Mouse (Mus musculus) thymus, postnatal 14 days (tissue): Measurements from ENCODE around the gene Ccnl1.

ENCODE experiments used
- DNase-seq: peaks from one replicate; pipeline ENCODE4 v3.0.0; 2021

Ccnl1 gene

DNA sequence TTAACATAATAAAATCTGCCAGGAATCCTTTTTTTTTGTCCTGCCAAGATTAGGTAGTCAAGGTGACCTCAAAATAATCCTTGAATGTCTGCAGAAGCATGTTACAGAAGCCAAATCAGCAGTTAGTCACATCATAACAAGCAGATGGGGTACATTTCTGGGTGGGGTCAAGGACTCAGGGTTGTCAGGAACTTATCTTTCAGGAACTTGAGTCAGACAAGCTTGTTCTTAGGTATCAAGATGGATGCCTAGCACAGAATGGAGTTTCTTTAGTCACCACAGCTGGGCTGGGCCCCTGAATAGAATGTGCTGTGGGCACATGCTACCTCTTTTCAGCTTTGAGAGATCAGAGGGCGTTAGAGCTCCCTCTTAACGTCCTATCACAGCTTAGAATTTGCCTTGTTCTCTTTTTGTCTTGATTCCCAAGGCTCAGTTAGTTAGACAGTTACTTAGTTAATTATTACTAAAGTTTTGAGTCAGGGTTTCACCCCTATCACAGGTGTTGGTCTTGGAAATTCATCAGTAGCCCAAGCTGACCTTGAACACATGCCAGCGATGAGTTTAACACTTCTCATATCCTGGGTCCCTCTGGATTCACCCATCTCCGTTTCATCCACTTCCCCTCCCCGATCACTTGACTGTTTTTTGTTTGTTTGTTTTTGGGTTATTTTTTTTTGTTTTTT, 32.9 kb downstream of the Ccnl1 start:
- no peak for DNase-seq

DNA sequence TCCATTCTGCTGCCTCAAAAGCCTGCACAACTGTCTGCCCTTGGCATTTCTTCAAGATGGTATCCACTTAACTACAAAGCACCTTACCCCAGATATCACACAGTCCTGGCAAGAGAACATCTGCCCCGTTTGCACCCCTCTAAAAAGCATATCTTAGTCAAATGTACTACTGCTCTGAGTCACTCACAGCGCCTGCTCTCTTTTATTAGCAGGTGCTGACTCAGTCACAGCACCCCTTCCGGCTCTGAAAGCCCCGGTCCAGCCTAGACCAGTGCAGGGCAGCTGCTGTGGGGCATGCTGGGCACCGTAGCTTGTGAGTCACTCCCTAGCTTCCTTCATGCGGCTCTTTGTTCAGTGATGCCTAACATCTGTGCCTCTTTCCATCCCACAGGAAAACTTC, 35.6 kb downstream of the Ccnl1 start:
- no peak for DNase-seq

DNA sequence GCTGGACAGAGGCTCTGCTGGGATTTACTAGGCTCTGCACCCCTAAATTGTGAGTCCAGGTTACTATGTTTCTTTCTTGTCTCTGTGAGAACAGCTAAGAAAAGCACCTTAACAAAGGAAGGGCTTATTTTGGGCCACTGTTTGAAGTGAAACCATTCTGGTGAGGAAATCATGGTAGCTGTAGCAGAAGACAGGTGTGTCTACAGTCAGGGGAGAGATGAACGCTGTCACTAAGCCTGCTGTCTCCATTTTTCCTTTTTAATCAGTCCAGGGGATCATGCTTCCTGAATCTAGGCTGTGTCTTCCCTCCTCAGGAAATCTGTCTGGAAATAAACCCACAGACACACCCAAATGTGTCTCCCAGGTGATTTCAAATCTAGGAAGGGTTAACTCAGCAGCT, 36.4 kb downstream of the Ccnl1 start:
- DNase-seq = no peak

DNA sequence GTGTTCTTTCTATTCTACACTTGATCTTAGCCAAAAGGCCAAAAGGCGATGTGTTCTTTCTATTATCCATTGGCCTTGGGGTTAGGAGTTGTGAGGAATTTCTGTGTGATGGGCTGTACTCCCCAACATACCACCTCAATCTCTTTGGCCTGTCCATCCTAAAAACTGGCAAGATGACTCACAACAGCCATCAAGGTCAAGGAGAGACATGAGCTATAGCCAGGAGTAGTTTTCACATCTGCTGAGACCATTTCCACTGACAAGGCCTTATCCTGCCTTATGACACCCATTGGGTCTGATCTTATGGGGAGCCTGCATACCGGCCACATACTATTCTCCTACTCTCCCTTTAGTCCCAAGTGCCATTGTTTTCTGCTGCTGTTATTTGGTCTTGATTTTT, 39.0 kb downstream of the Ccnl1 start:
- no peak for DNase-seq

DNA sequence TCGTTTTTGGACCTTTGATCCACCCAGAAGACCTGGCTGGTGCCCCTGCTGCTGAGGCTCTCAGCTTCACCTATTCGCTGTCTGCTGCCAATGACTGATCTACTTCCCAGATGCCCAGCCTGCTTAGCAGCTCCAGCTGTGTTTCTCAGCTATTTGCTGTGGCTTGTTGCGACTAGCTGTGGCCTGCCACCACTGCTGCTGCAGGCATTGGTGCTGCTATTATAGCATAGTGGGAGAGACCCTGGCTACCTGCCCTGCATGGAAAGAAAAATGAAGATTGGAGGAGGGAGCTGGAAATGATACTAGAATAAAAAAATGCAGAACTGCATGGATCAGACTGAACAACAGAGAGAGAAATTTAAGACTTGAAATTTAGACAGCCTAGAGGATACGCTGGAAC, 45.1 kb downstream of the Ccnl1 start:
- no peak for DNase-seq

DNA sequence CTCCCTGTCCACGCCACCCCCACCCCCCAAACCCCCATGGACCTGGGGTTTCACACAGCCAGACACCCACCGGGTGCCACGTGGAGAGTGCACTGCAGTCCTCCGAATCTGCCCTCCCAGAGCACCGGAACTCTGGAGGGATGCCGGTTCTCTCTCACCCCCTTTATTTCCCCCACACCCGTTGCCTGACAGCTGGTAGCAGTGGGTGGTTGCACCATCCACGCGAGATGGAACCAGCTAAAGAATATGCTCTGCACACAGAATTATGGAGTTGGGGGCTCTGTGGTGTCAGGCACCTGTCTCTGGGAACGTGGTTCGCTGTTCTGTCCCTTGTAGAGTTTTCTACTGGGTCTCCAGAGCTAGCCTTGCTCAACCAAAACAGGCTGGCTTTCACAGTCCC, 45.8 kb downstream of the Ccnl1 start:
- DNase-seq = no peak

DNA sequence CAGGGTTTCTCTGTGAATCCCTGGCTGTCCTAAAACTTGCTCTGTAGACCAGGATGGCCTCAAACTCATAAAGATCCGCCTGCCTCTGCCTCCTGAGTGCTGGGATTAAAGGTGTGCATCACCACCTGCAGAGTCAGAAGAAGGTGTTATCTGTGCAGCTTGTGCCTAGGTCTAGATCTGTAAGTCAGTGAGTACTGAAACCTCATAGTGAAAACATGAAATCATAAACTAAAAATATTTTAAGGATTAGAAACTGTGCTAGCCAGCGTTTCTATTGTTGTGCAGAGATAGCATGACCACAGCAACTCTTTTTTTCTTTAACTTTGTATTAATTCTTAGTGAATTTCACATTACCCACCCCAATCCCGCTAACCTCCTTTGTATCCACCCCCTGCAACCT, 46.8 kb downstream of the Ccnl1 start:
- DNase-seq = no peak

DNA sequence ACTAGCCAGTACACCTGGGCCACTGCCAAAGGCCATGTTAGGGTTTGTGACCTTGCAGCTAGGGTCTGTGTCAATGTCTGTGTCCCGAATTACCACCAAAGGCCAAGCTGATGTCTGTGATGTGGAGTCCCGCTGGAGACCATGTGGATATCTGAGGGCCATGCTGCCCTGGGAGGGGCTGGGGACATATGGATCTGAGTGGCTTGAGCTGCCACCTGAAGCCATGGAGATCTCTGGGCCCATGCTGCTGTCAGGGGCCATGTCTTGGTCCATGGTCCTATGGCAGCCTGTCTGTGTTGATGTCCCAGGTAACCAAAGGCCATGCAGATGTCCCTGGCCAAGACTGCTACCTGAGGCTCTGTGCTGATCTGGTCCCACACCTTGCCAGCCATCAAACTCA, 48.6 kb downstream of the Ccnl1 start:
- no peak for DNase-seq

DNA sequence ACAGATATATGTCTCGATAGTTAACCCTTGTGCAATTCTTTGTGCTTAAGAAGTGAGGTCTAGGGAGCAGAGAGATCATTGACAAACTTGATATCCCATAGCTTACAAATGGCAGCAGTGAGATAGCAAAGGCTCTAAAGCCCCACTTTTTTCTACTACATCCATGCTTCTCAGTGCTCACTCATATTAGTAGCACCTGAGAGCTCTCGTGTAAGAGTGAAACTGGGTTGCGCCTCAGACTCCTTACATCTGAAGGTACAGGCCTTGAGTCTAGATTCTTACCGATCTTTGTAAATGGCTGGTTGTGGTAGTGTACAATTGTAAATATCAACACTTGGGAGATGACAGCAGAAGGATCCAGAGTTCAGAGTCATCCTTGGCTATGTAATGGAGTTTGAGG, 50.5 kb downstream of the Ccnl1 start:
- DNase-seq = no peak

DNA sequence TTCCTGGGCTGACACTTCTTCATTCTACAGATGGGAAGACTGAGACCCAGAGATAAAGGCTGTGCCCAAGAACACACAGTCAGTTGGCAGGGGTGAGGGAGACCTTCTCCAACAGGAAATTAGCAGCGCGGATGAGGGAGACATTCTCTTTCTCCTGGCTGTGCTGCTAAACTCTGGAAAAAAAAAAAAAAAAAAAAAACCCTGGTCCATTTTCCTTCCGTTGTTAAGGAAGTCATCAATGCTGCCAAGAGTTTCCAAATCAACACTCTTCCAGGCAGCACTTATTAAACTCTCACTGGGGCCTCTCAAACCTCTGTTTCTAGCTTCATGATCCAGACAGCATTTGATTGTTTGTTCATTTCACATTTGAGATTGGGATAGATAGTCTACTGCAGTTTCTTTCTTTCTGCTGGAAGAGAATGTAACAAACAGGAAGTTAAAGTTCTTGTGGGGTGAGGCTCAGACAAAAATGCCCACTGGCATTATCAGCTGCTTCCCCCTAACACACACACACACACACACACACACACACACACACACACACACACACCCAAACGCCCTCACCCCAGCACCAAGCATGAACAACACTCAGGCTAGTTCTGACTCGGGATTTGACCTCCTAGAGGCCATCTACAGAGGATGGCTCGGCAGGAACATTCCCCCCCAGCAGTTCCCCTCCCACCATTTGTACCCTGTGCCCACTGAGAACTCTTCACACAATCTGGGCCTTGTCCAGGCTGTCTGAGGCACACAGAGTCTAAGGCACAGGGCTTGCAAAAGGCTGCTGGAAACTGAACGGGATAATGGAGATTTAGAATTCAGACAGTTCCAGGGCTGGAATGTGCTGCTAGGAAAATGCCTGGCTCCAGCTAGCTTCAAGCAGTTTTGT, 52.5 kb downstream of the Ccnl1 start:
- DNase-seq = no peak

DNA sequence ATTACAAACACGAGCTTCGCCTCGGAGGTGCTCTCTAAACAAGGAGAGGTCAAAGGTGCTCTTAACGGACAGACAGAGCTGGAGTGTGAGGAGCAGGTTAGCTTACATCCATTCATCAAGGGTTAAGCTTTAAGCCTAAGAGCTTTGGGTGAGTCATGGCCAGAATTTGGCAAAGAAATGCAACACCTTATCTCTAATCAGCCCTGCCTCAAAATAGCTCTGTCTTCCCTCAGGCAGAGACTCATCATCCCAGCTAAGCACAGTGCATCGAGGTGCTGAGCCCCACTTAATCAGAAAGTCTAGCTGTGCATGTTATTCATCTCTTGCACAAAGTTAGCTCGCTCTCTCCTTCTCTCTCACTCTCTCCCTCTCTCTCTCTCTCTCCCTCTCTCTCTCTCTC, 53.3 kb downstream of the Ccnl1 start:
- no peak for DNase-seq

DNA sequence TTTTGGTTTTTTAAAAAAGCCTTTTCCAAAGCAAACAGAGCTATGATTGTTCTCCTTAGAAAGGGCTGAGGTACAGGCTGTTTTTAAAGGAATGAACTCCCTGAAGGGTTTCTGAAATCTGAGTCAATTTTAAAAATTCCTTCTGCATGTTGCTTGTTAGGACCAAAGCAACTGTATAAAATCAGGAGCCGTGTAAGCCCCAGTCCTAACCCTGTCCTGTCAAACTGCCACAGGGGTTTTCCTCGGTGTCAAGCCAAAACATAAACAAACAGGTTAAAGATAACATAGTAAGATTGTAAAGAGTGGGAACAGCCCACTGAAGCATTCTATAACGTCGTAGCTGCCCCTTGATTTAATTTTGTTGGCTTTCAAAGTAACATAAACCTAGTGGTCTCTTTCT, 53.9 kb downstream of the Ccnl1 start:
- DNase-seq = no peak

DNA sequence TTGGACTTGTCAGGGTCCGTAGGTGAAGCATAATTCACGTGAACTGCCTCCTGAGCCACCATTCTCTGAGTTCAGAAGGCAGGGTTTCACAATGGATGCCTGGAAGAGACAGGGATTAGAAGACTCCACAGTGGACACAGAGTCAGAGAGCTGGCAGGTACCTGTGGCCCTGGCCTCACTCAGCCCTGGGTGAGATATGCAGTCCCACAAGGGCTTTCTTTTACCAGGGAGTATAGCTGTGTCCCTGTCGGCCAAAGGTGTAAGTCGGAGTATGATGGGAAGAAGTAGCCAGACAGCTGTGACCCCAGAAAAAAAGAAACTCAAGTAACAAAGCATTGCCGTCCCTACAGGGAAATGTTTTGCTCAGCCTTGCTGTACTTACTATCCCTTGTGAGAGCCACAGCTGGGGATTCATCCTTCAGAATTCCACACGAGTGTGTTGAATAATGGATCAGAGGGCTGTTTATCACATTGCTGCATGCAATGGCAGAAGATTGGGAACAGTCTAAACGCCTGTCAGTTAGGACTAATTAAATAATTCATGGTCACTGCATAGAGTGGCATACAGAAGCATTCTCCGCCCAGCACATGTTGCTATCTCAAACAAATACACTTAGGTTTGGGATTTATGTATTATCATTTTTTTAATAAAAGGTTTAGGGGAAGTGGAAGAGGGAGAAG, 59.3 kb downstream of the Ccnl1 start:
- no peak for DNase-seq

DNA sequence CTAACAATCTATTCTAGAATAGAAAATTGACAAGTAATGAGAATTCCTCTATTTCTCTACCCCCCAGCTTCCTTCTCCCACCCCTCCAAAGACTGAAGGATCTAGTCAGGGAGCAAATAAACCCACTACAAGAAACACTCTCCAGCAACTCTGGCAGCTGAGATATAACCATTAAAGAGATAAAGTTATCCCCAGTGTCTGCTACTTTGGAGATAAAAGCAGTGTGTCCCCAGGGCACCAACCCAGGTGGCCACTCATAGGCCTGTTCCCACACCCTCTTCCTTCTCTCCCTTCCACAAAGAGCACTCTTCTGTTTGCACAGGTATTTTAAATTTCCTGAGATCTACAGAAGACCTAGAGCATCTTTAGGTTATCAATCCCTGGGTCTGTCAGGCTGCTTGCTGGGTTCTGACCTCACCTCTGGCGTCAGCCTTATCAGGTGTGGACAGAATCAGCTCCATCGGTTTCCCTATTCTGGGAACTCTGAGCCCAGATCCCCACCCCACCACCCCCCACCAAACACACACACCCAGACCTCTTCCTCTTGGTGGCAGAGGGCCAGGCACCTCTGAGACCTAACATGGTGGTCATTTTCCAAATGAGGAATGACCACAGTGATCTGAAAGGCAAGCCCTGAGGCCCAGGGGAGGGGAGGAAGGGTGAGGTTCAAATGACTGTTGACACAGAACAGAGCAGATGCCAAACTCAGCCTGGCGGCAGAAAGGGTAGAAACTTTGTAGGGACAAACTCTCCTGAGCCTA, 60.6 kb downstream of the Ccnl1 start:
- no peak for DNase-seq
